Mouse (Mus musculus) MEL (cell line): ENCODE data around the gene Phtf2.

ENCODE experiments used
- CHD1 ChIP-seq: IDR thresholded peaks from 2 replicates; pipeline ENCODE4 v1.6.1; 2012; ENCODE audit warnings: low read depth, mild to moderate bottlenecking, inconsistent platforms, low read length, improper control_type of control experiment
- CTCF ChIP-seq, 3 experiments: IDR thresholded peaks in 2 of 3; conservative IDR thresholded peaks in 1 of 3; 2 replicates each; pipeline ENCODE4 v1.5.1; 2011 to 2012; ENCODE audit warnings: low read length in 3 of 3, low read depth in 2 of 3, mild to moderate bottlenecking in 2 of 3, improper control_type of control experiment in 1 of 3, inconsistent platforms in 1 of 3, mixed read lengths in 1 of 3, moderate library complexity in 1 of 3; ENCODE audit not compliant: control insufficient read depth in 1 of 3, insufficient read depth in 1 of 3, poor library complexity in 1 of 3, severe bottlenecking in 1 of 3
- ELF1 ChIP-seq: IDR thresholded peaks from 2 replicates; pipeline ENCODE4 v1.6.1; 2014; ENCODE audit warnings: low read depth, mild to moderate bottlenecking, inconsistent platforms, low read length, improper control_type of control experiment, moderate library complexity
- NRF1 ChIP-seq: IDR thresholded peaks from 2 replicates; pipeline ENCODE4 v1.6.1; 2014; ENCODE audit warnings: low read depth, mild to moderate bottlenecking, inconsistent platforms, low read length, improper control_type of control experiment, moderate library complexity; ENCODE audit not compliant: poor library complexity, insufficient read depth, severe bottlenecking
- POLR2A ChIP-seq, 2 experiments: IDR thresholded peaks; 2 replicates each; pipeline ENCODE4 v1.6.1; 2011 to 2012; ENCODE audit warnings: low read length in 2 of 2, mild to moderate bottlenecking in 2 of 2, control low read depth in 1 of 2, improper control_type of control experiment in 1 of 2, low read depth in 1 of 2, moderate library complexity in 1 of 2; ENCODE audit not compliant: control insufficient read depth in 1 of 2, insufficient read depth in 1 of 2, poor library complexity in 1 of 2
- POLR2AphosphoS2 ChIP-seq: IDR thresholded peaks from 2 replicates; pipeline ENCODE4 v1.6.1; 2011; ENCODE audit warnings: low read length, improper control_type of control experiment

DNA sequence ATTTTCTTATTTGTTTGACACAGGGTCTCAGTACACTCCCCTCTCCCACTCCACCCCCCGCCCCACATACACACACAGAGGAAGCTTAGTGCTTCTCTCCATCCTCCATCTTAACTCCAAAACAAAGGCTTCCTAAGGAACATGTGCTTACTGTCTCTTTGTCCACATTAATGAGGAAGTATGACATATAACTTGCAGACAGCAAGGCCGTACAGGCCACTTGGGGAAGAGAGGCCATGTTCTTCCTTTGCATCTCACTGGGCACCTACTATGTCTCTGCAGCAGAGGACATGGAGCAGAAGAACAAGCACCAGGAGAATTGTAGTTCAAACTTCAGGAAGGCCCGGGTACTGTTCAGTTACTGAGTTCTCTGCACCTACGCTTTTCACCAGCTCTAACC is 21.4 kb downstream of the Phtf2 start:
- TF ChIP-seq ELF1 (no peak), POLR2AphosphoS2 (no peak), POLR2A (IDR thresholded peaks at IDR 0.05; ENCODE audit: control insufficient read depth in 1 of 2, insufficient read depth in 1 of 2, low read depth in 1 of 2, low read length in 2 of 2, poor library complexity in 1 of 2) (no peak), CTCF (IDR thresholded peaks at IDR 0.05 in 2 of 3, conservative IDR thresholded peaks at IDR 0.05 in 1 of 3; ENCODE audit: control insufficient read depth in 1 of 3, insufficient read depth in 1 of 3, low read depth in 2 of 3, low read length in 3 of 3, poor library complexity in 1 of 3, severe bottlenecking in 1 of 3) (no peak), NRF1 (no peak), CHD1 (no peak)
